16 mouse cellular contexts compared by ENCODE assay signal in the genomic region with DNA sequence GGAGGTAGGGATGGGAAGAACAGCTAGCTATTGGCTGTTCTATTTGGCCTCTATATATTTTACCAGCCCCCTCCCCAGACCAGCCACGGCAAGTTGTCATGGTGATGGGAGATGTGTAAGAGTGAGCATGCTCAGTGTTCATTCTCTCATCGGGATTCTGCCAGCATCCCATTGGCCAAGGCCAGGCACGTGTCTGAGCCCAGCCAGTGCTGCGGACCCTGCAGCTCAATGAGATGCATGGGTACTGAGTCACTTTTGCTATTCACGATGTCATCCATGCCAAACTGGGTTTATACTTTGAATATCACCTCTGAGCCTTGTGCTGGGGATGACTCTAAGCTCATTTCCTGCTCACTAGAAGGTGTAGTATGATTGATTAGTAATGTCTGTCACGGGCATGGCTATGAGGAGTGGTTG. TPM values are rescaled to one million over a fixed set of nuclear protein-coding genes. Genes with fewer than 3 reads are reported as not detected.
DNase-seq lines count a peak whose midpoint lies in the region; ATAC-seq and TF ChIP-seq lines count a peak whose summit lies in the region.
"Had no signal": no experiment of that assay in that cellular context is flagged by ENCODE, and none has a peak within 500 bp of the region (broad histone marks: within the 10 kb centered on the region; RNA-seq: fewer than 3 reads in every experiment).

No protein-coding gene starts in this region.

- no peak overlapping the region for H3K9ac ChIP-seq in forebrain, embryonic 12.5 days
- no peak overlapping the region for H3K9ac ChIP-seq in forebrain, embryonic 11.5 days (ENCODE audit: low read length)
- no peak overlapping the region for H3K9ac ChIP-seq in midbrain, embryonic 13.5 days (replicated peaks)
- H3K9ac ChIP-seq in midbrain, postnatal 0 days (replicated peaks; ENCODE audit: low read length, poor library complexity, severe bottlenecking): no peak overlapping the region
- H3K9ac ChIP-seq: limb, embryonic 15.5 days had no signal

- no peak overlapping the region for H3K4me3 ChIP-seq in forebrain, embryonic 12.5 days (replicated peaks)
- H3K4me3 ChIP-seq in forebrain, embryonic 11.5 days (ENCODE audit: low read depth, low read length): no peak overlapping the region
- H3K4me3 ChIP-seq in midbrain, embryonic 13.5 days (replicated peaks): no peak overlapping the region
- no peak overlapping the region for H3K4me3 ChIP-seq in midbrain, embryonic 10.5 days
- H3K4me3 ChIP-seq in midbrain, postnatal 0 days (ENCODE audit: low read depth, low read length): no peak overlapping the region
- H3K4me3 ChIP-seq: layer of hippocampus, adult 2 months; limb, embryonic 15.5 days had no signal

- DNase-seq in forebrain, embryonic 11.5 days (ENCODE audit: low spot score): no peak
- DNase-seq in midbrain, embryonic 10.5 days (ENCODE audit: low spot score): no peak
- peak; percentile 66 for DNase-seq in brain, embryonic 14.5 days (ENCODE audit: low read depth)
- DNase-seq in midbrain, postnatal 0 days (ENCODE audit: low spot score): peak; percentile 86
- DNase-seq in urinary bladder, postnatal 4 days (ENCODE audit: low spot score in 2 of 2): no peak
- DNase-seq in spleen, postnatal 4 days (ENCODE audit: low spot score in 2 of 2): no peak
- DNase-seq: B cell, adult 2 months; gastrocnemius, postnatal 10 days; kidney, adult 18-20 months; lung, postnatal 36 days had no signal

- no peaks in the 10 kb centered on the region for H3K36me3 ChIP-seq in forebrain, embryonic 12.5 days (replicated peaks)
- H3K36me3 ChIP-seq in forebrain, embryonic 11.5 days (ENCODE audit: control insufficient read depth, insufficient read depth, low read length): no peaks in the 10 kb centered on the region; the same call in 1 of the 2 replicates
- H3K36me3 ChIP-seq in midbrain, embryonic 13.5 days: no peaks in the 10 kb centered on the region
- H3K36me3 ChIP-seq in midbrain, embryonic 10.5 days: no peaks in the 10 kb centered on the region
- no peaks in the 10 kb centered on the region for H3K36me3 ChIP-seq in midbrain, postnatal 0 days (ENCODE audit: insufficient read depth, low read length)
- H3K36me3 ChIP-seq: limb, embryonic 15.5 days had no signal

- H3K27ac ChIP-seq in forebrain, embryonic 12.5 days: no peak overlapping the region
- no peak overlapping the region for H3K27ac ChIP-seq in forebrain, embryonic 11.5 days (ENCODE audit: low read depth, low read length)
- 0 out of 2 replicates have a peak overlapping the region, but pooled peaks have one; percentile 9 for H3K27ac ChIP-seq in midbrain, embryonic 13.5 days
- H3K27ac ChIP-seq in midbrain, embryonic 10.5 days (replicated peaks): no peak overlapping the region
- 0 out of 2 replicates have a peak overlapping the region, but pooled peaks have one; percentile 32 for H3K27ac ChIP-seq in midbrain, postnatal 0 days (ENCODE audit: low read depth, low read length)
- H3K27ac ChIP-seq: layer of hippocampus, adult 2 months; limb, embryonic 15.5 days had no signal

- H3K9me3 ChIP-seq in forebrain, embryonic 12.5 days: no peaks in the 10 kb centered on the region
- H3K9me3 ChIP-seq in forebrain, embryonic 11.5 days (ENCODE audit: control insufficient read depth, low read length): no peaks in the 10 kb centered on the region
- H3K9me3 ChIP-seq in midbrain, embryonic 13.5 days: no peaks in the 10 kb centered on the region
- H3K9me3 ChIP-seq in midbrain, embryonic 10.5 days (replicated peaks): no peaks in the 10 kb centered on the region
- no peaks in the 10 kb centered on the region for H3K9me3 ChIP-seq in midbrain, postnatal 0 days (ENCODE audit: low read length)
- H3K9me3 ChIP-seq: limb, embryonic 15.5 days had no signal

- 0 out of 2 replicates have a peak, but pooled peaks cover 5% of the 10 kb centered on the region for H3K27me3 ChIP-seq in forebrain, embryonic 12.5 days
- no peaks in the 10 kb centered on the region for H3K27me3 ChIP-seq in forebrain, embryonic 11.5 days (ENCODE audit: control insufficient read depth, insufficient read depth, low read length)
- H3K27me3 ChIP-seq in midbrain, embryonic 13.5 days: no peaks in the 10 kb centered on the region
- H3K27me3 ChIP-seq in midbrain, embryonic 10.5 days (ENCODE audit: low read depth, poor library complexity, severe bottlenecking): no peaks in the 10 kb centered on the region
- no peaks in the 10 kb centered on the region for H3K27me3 ChIP-seq in midbrain, postnatal 0 days (ENCODE audit: insufficient read depth, low read length)
- H3K27me3 ChIP-seq: limb, embryonic 15.5 days had no signal

- 81% methylated on average over 6 of the region's 6 CpGs for WGBS in forebrain, embryonic 12.5 days
- 80% methylated on average over 6 of the region's 6 CpGs for WGBS in forebrain, embryonic 11.5 days
- WGBS in midbrain, embryonic 13.5 days: 77% methylated on average over 6 of the region's 6 CpGs
- 85% methylated on average over 6 of the region's 6 CpGs for WGBS in midbrain, embryonic 10.5 days
- 59% methylated on average over 6 of the region's 6 CpGs for WGBS in midbrain, postnatal 0 days

- no peak overlapping the region for H3K4me2 ChIP-seq in forebrain, embryonic 12.5 days
- H3K4me2 ChIP-seq in forebrain, embryonic 11.5 days (ENCODE audit: low read depth, low read length, severe bottlenecking): no peak overlapping the region
- H3K4me2 ChIP-seq in midbrain, embryonic 13.5 days (replicated peaks): no peak overlapping the region
- H3K4me2 ChIP-seq in midbrain, postnatal 0 days (ENCODE audit: low read depth, low read length, poor library complexity, severe bottlenecking): no peak overlapping the region
- H3K4me2 ChIP-seq: limb, embryonic 15.5 days had no signal

- no peaks in the 10 kb centered on the region for H3K4me1 ChIP-seq in forebrain, embryonic 12.5 days
- H3K4me1 ChIP-seq in forebrain, embryonic 11.5 days (replicated peaks; ENCODE audit: control insufficient read depth, insufficient read depth, low read length): no peaks in the 10 kb centered on the region
- no peaks in the 10 kb centered on the region for H3K4me1 ChIP-seq in midbrain, embryonic 13.5 days (replicated peaks)
- no peaks in the 10 kb centered on the region for H3K4me1 ChIP-seq in midbrain, embryonic 10.5 days
- H3K4me1 ChIP-seq in midbrain, postnatal 0 days (ENCODE audit: insufficient read depth, low read length): no peaks in the 10 kb centered on the region
- H3K4me1 ChIP-seq: limb, embryonic 15.5 days had no signal

- no peak for TF ChIP-seq POLR2A in brain, embryonic 14.5 days (IDR thresholded peaks at IDR 0.05; ENCODE audit: borderline replicate concordance, extremely low read depth, insufficient read depth, insufficient read length, poor library complexity, severe bottlenecking)

- TF ChIP-seq CTCF in brain, embryonic 14.5 days (IDR thresholded peaks at IDR 0.05; ENCODE audit: borderline replicate concordance, extremely low read depth, insufficient read depth, insufficient read length): no peak
- no peak for TF ChIP-seq CTCF in midbrain, postnatal 0 days (IDR thresholded peaks at IDR 0.05)

- 0 out of 2 replicates have a peak, but pooled peaks have one; percentile 55 for ATAC-seq in forebrain, embryonic 12.5 days (ENCODE audit: low FRiP score)
- no peak for ATAC-seq in forebrain, embryonic 11.5 days (replicated peaks; ENCODE audit: low FRiP score)
- ATAC-seq in midbrain, embryonic 13.5 days: peak; percentile 85
- ATAC-seq in midbrain, postnatal 0 days (ENCODE audit: low FRiP score): peak; percentile 95

RNA-seq across cellular contexts. Expression of a gene that starts 49.4 kb away (rescaled TPM):
- polyA plus RNA-seq in forebrain, embryonic 12.5 days (2016; fragmentation: Nextera tagmentation; extraction: Ambion mirVana): 2.7 and 4.7 TPM in 2 replicates
- 2.4 and 3.1 TPM in 2 replicates for polyA plus RNA-seq in forebrain, embryonic 11.5 days (2014; fragmentation: Nextera tagmentation; extraction: Ambion mirVana)
- polyA plus RNA-seq in midbrain, embryonic 13.5 days (2015; fragmentation: Nextera tagmentation; extraction: Ambion mirVana): 3.3 and 4.1 TPM in 2 replicates
- polyA plus RNA-seq in midbrain, embryonic 10.5 days (2016; fragmentation: Nextera tagmentation; extraction: Ambion mirVana): 4.8 and 5.3 TPM in 2 replicates
- polyA plus RNA-seq in brain, embryonic 14.5 days (2012; rRNA removed): 5.8 and 7.6 TPM in 2 replicates
- total RNA-seq in midbrain, postnatal 0 days (2014; rRNA removed): 4.2 and 7.2 TPM in 2 replicates
- polyA plus RNA-seq in midbrain, postnatal 0 days (2015; fragmentation: Nextera tagmentation; extraction: Ambion mirVana): 4.3 and 5.8 TPM in 2 replicates

RNA-seq across cellular contexts. Expression of a gene that starts 52.1 kb away (rescaled TPM):
- 19.9 and 20.5 TPM in 2 replicates for polyA plus RNA-seq in forebrain, embryonic 12.5 days (2016; fragmentation: Nextera tagmentation; extraction: Ambion mirVana)
- 15.2 and 20.6 TPM in 2 replicates for polyA plus RNA-seq in forebrain, embryonic 11.5 days (2014; fragmentation: Nextera tagmentation; extraction: Ambion mirVana)
- 24.4 and 27.3 TPM in 2 replicates for polyA plus RNA-seq in midbrain, embryonic 13.5 days (2015; fragmentation: Nextera tagmentation; extraction: Ambion mirVana)
- polyA plus RNA-seq in midbrain, embryonic 10.5 days (2016; fragmentation: Nextera tagmentation; extraction: Ambion mirVana): 17.7 and 28.2 TPM in 2 replicates
- polyA plus RNA-seq in brain, embryonic 14.5 days (2012; rRNA removed): 27.7 and 27.8 TPM in 2 replicates
- 12.8 and 17.0 TPM in 2 replicates for total RNA-seq in midbrain, postnatal 0 days (2014; rRNA removed)
- 36.4 and 38.5 TPM in 2 replicates for polyA plus RNA-seq in midbrain, postnatal 0 days (2015; fragmentation: Nextera tagmentation; extraction: Ambion mirVana)

RNA-seq across cellular contexts. Expression of a gene that starts 56.8 kb away (rescaled TPM):
- polyA plus RNA-seq in forebrain, embryonic 12.5 days (2016; fragmentation: Nextera tagmentation; extraction: Ambion mirVana): 0.10 and 0.18 TPM in 2 replicates
- 0.15 and 0.20 TPM in 2 replicates for polyA plus RNA-seq in forebrain, embryonic 11.5 days (2014; fragmentation: Nextera tagmentation; extraction: Ambion mirVana)
- 0.26 and 0.41 TPM in 2 replicates for polyA plus RNA-seq in midbrain, embryonic 13.5 days (2015; fragmentation: Nextera tagmentation; extraction: Ambion mirVana)
- polyA plus RNA-seq in midbrain, embryonic 10.5 days (2016; fragmentation: Nextera tagmentation; extraction: Ambion mirVana): 0.12 and 0.17 TPM in 2 replicates
- 1.2 and 1.4 TPM in 2 replicates for polyA plus RNA-seq in brain, embryonic 14.5 days (2012; rRNA removed)
- 1.3 and 2.1 TPM in 2 replicates for total RNA-seq in midbrain, postnatal 0 days (2014; rRNA removed)
- 0.43 and 0.89 TPM in 2 replicates for polyA plus RNA-seq in midbrain, postnatal 0 days (2015; fragmentation: Nextera tagmentation; extraction: Ambion mirVana)
- total RNA-seq: common myeloid progenitor, adult 5-6 weeks had no signal
- polyA plus RNA-seq: heart, postnatal 0 days had no signal

Comparison
In these comparisons a context has a peak if more than half of its experiments do, and no peak if none do; other contexts are left out.
1. H3K27ac ChIP-seq: peak in midbrain, embryonic 13.5 days (single experiment) and midbrain, postnatal 0 days (single experiment); none in forebrain, embryonic 12.5 days (single experiment), forebrain, embryonic 11.5 days (single experiment) and midbrain, embryonic 10.5 days (single experiment).
2. DNase-seq: peak in brain, embryonic 14.5 days (single experiment) and midbrain, postnatal 0 days (single experiment); none in forebrain, embryonic 11.5 days (single experiment), midbrain, embryonic 10.5 days (single experiment), urinary bladder, postnatal 4 days (0 of 2) and spleen, postnatal 4 days (0 of 2).